Mouse (Mus musculus) erythroblast, embryonic 14.5 days (primary cell): ENCODE data around the gene Sec24a. TPM values are rescaled to one million over a fixed set of nuclear protein-coding genes. Genes with fewer than 3 reads are reported as not detected.
"Not testable (repeated sequence)": the region's sequence is repeated elsewhere in the genome, so short reads cannot be mapped to it uniquely, and the experiment has no call there.

ENCODE experiments used
- H3K27me3 ChIP-seq: 2 replicates; pipeline ENCODE4 v1.6.1; 2012; ENCODE audit warnings: inconsistent platforms; ENCODE audit not compliant: control insufficient read depth
- H3K36me3 ChIP-seq: 2 replicates; pipeline ENCODE4 v1.6.1; 2012; ENCODE audit warnings: mild to moderate bottlenecking, inconsistent platforms; ENCODE audit not compliant: control insufficient read depth
- H3K4me1 ChIP-seq: 2 replicates; pipeline ENCODE4 v1.6.1; 2012; ENCODE audit warnings: inconsistent platforms; ENCODE audit not compliant: control insufficient read depth
- H3K4me3 ChIP-seq: replicated peaks from 2 replicates; pipeline ENCODE3; 2012; ENCODE audit warnings: moderate library complexity, mild to moderate bottlenecking, inconsistent platforms
- H3K9me3 ChIP-seq: 2 replicates; pipeline ENCODE4 v1.6.1; 2012; ENCODE audit warnings: low read length, inconsistent platforms, mixed read lengths; ENCODE audit not compliant: control insufficient read depth
- GATA1 ChIP-seq: IDR thresholded peaks from 2 replicates; pipeline ENCODE4 v1.6.1; 2012; ENCODE audit warnings: low read length, inconsistent platforms, mixed read lengths
- TAL1 ChIP-seq: IDR thresholded peaks from 3 replicates; pipeline ENCODE4 v1.6.1; 2012; ENCODE audit warnings: low read length, inconsistent platforms, mixed read lengths
- polyA plus RNA-seq: library from polyadenylated mRNA; stranded (reverse); fragments of >175 nt; gene quantifications from 2 replicates; pipeline ENCODE4 v1.2.3, GENCODE M21; 2012

Sec24a gene
- polyA plus RNA-seq, 1 experiment, result 0.26 TPM

DNA sequence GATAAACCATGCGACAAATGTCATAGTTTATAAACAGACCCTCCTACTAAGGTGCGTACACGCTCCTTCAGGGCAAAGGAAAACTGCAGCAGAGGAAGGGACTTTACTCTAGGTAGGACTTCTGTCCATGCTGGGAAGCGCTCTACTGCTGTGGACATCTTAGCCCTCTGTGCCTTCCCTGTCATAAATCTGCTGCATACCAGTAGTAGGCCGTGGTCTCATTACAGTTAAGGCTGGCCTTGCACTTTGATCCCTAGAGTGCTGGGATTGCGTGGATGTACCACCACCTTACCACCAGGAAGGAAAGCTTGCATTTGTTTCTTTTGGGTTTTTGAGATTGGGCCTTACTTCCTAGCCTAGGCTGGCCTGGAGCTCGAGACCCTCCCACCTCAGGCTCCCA is 27.2 kb upstream of the Sec24a start:
- peaks cover 68% of the 10 kb centered on the region for H3K36me3 ChIP-seq
- no peaks in the 10 kb centered on the region for H3K9me3 ChIP-seq
- H3K4me3 ChIP-seq, result no peak overlapping the region
- H3K4me1 ChIP-seq, result no peaks in the 10 kb centered on the region
- H3K27me3 ChIP-seq, result no peaks in the 10 kb centered on the region
- TF ChIP-seq TAL1 (no peak), GATA1 (no peak)

DNA sequence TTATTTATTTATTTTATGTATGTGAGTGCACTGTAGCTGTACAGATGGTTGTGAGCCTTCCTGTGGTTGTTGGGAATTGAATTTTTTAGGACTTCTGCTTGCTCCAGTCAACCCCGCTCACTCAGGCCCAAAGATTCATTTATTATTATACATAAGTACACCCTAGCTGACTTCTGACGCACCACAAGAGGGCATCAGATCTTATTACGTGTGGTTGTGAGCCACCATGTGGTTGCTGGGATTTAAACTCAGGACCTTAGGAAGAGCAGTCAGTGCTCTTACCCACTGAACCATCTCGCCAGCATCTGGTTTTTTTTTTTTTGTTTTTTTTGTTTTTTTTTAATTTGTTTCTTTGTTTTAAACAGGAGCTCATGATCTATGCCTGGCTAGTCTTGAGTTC is 26.3 kb upstream of the Sec24a start:
- H3K36me3 ChIP-seq, result peaks cover 71% of the 10 kb centered on the region

DNA sequence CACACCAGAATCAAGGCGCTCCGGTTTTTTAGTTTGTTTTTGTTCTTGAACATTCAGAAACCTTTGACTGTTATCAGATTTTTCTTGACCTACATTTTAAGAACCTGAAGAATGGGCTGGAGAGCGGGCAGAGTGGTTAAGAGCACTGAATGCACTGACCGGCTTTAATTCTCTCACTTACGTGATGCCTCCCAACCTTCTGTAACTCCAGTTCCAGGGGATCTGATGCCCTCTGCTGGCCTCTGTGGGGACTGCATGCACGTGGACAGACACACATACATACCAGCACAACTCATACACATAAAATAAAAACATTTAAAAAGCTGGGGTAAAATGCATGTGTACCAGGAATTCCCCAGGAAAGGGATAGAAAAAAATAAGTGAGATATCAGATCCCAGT is 22.5 kb upstream of the Sec24a start:
- Histone ChIP-seq H3K4me3 (no peak overlapping the region), H3K36me3 (peaks cover 83% of the 10 kb centered on the region), H3K9me3 (no peaks in the 10 kb centered on the region), H3K27me3 (no peaks in the 10 kb centered on the region), H3K4me1 (no peaks in the 10 kb centered on the region)
- TF ChIP-seq GATA1 (no peak), TAL1 (no peak)

More for the DNA sequence above, 26.3 kb upstream of the Sec24a start:
- H3K4me1 ChIP-seq, H3K4me3 ChIP-seq, H3K9me3 ChIP-seq, H3K27me3 ChIP-seq: not testable (repeated sequence)

DNA sequence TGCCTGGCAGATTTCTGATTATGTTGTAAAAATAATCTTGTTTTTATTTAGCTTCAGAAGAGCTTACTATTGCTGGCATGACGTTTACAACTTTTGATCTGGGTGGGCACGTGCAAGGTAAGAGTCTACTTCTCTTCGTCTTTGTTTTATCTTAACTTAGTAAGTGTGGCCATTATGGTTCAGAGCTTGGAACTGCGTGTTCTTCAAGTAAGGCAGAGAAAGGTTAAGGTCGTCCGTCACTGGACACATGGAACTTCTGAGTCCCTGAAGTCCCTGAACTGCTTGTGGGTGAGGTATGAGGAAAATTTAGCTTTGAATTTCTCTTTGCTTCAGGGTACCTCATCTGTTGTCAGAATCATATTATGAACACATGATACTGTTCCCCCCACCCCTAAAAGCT is 19.3 kb upstream of the Sec24a start:
- Histone ChIP-seq H3K4me1 (peaks cover 4% of the 10 kb centered on the region), H3K9me3 (no peaks in the 10 kb centered on the region), H3K4me3 (no peak overlapping the region), H3K36me3 (peaks cover 83% of the 10 kb centered on the region), H3K27me3 (no peaks in the 10 kb centered on the region)
- TF ChIP-seq TAL1 (no peak), GATA1 (no peak)

DNA sequence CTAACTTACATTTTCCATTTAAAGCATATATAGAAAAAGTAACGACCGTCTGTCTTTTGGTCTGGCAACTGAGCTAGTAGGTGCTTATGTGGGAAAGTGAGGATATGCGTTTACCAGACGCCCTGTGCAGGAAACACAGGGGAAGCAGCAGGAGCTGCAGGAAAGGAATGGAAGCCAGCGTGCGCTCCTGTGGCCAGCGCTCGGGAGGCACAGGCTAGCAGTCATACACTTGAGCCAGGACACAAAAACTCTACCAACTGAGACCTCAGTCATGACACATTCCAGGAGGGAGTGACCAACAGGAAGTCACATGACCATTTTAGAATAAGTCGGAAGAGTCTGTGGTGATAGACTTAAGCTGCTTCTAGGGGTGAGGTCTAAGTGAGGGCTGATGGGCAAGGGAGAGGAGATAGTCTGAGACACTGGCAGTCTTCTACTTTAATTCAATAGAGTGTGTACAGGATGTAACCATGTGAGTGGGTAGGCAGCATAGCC is 17.4 kb upstream of the Sec24a start:
- no peak for TF ChIP-seq GATA1
- no peak for TF ChIP-seq TAL1
- H3K4me1 ChIP-seq, result peaks cover 10% of the 10 kb centered on the region
- H3K4me3 ChIP-seq, result no peak overlapping the region
- H3K9me3 ChIP-seq, result no peaks in the 10 kb centered on the region
- H3K36me3 ChIP-seq, result peaks cover 75% of the 10 kb centered on the region
- no peaks in the 10 kb centered on the region for H3K27me3 ChIP-seq

DNA sequence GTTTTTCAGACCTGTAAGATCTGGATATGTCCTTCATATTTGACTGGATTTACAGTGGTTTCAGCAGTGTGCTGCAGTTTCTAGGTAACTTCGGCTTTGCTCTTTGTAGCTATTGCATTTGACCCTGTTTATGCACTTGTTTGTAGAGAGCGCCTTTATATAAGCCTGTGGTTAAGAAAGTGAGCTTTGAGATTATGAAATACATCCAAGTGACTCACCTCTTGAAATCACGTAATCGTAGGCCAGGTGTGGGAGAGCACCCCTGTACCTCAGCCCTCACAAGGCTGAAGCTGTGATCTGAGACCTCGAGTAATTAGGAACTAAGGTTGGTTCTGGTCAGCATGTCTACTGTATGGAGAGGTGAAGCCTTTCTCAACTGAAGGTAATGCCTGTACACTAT is 14.0 kb upstream of the Sec24a start:
- Histone ChIP-seq H3K27me3 (no peaks in the 10 kb centered on the region), H3K4me3 (no peak overlapping the region), H3K9me3 (no peaks in the 10 kb centered on the region), H3K4me1 (peaks cover 25% of the 10 kb centered on the region), H3K36me3 (peaks cover 60% of the 10 kb centered on the region)
- TF ChIP-seq TAL1 (no peak), GATA1 (no peak)

DNA sequence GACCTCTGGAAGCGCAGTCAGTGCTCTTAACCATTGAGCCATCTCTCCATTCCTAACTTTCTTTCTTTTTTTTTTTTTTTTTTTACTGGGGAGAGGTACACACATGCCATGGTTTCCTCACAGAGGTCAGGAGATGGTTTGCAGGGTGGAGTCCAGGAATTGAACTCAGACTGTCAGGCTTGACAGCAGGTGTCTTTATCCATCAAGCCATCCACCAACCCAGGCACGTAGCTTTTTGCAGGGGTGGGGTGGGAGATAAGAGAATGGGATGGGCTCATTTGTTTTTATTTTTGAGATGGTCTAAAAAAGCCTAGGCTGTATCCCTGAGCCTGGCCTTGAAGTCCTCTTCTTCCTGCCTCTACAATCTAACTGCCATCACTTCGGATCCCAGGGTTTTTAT is 12.1 kb upstream of the Sec24a start:
- Histone ChIP-seq H3K27me3 (no peaks in the 10 kb centered on the region), H3K9me3 (no peaks in the 10 kb centered on the region), H3K36me3 (peaks cover 48% of the 10 kb centered on the region), H3K4me1 (peaks cover 25% of the 10 kb centered on the region), H3K4me3 (no peak overlapping the region)
- TF ChIP-seq TAL1 (no peak), GATA1 (no peak)

DNA sequence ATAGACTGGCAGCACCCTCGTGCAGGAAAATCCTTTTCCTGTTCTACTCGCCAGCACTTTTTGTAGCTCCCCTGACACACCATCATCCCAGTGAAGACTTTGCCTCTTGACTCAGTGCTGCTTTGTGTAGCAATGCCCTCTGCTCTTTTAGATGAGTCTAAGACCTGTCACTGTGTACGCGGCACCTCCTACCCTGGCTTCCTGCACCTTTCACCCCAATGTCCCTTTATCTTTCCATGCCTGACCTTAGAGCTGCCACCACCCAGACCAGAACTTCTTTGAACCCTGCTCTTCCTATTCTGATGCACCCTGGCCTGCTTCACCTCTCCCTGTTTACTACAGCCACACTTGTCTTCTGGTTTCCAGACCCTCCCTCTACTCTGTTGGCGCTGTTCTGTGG is 4.9 kb upstream of the Sec24a start:
- Histone ChIP-seq H3K9me3 (no peaks in the 10 kb centered on the region), H3K4me3 (no peak overlapping the region), H3K36me3 (peaks cover 24% of the 10 kb centered on the region), H3K27me3 (no peaks in the 10 kb centered on the region), H3K4me1 (peaks cover 32% of the 10 kb centered on the region)
- TF ChIP-seq TAL1 (no peak), GATA1 (no peak)

DNA sequence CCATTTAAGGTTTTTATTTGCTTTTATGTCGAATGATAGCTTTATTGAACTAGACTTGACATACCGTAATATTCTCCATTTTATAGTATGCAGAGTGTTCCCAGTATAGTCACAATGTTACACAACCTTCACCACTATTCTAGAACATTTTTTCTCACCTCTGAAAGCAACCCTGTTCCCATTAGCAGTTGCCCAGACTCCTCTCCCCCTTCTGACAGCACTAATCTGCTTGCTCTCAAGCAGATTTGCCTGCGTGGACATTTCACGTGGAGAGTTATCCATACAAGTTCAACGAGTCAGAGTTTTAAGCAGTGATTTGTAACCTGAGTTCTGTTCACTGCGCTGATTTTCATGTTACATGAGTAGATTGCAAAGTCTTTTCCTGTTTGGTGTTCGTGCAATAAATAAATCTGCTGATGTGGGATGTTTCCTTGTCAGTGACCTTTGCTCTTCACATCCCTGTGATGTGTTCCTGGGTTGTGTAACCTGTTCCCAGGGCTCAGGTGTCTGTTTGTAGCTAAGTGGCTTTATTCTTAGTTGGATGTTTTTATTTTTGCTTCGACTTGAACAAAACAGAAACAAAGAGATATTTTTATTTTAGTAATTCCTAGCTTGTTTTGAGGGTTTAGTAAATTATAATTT is 4.3 kb upstream of the Sec24a start:
- no peak for TF ChIP-seq TAL1
- no peak for TF ChIP-seq GATA1
- peaks cover 22% of the 10 kb centered on the region for H3K36me3 ChIP-seq
- H3K4me3 ChIP-seq, result no peak overlapping the region
- H3K4me1 ChIP-seq, result peaks cover 38% of the 10 kb centered on the region
- H3K9me3 ChIP-seq, result no peaks in the 10 kb centered on the region
- H3K27me3 ChIP-seq, result no peaks in the 10 kb centered on the region

DNA sequence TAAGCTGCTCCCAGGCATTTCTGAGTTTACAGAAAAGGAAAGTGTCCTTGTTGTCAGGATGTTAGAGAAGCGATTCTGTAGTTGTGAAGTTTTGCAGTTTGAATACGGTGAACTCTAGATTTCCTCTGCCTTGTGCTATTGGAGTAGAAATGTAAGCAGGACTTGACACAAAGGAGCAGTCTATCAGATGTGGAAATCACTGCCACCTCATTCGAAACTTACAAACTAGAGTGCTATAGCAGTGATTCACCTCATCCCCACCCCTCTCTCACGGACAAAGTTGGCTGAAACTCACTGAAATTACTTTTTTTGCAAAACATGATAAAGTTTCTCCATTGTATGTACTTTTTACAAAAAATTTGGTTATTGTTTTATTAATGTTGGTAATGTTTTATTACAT is 1.4 kb upstream of the Sec24a start:
- H3K4me3 ChIP-seq, result peak overlapping the region; percentile 82
- TF ChIP-seq TAL1 (no peak), GATA1 (0 out of 2 replicates have a peak, but pooled peaks have one; percentile 16)

More for the DNA sequence above, 1.4 kb upstream of the Sec24a start:
- Histone ChIP-seq H3K36me3 (peaks cover 10% of the 10 kb centered on the region), H3K9me3 (no peaks in the 10 kb centered on the region), H3K4me1 (peaks cover 39% of the 10 kb centered on the region), H3K27me3 (peaks cover 11% of the 10 kb centered on the region)
